Mouse (Mus musculus) C2C12 (cell line): ENCODE data around the gene Rps27rt. TPM values are rescaled to one million over a fixed set of nuclear protein-coding genes. Genes with fewer than 3 reads are reported as not detected.
"Not testable (repeated sequence)": the region's sequence is repeated elsewhere in the genome, so short reads cannot be mapped to it uniquely, and the experiment has no call there.

Experiments used
- H3K27me3 ChIP-seq: one replicate; pipeline ENCODE4 v1.6.1; 2011; ENCODE audit not compliant: control insufficient read depth, insufficient read depth, insufficient read length
- H3K36me3 ChIP-seq: one replicate; pipeline ENCODE4 v1.6.1; 2011; ENCODE audit not compliant: control insufficient read depth, insufficient read depth
- H3K4me3 ChIP-seq: one replicate; pipeline ENCODE4 v1.5.1; 2011; ENCODE audit warnings: mild to moderate bottlenecking, control low read depth; ENCODE audit not compliant: poor library complexity, insufficient read depth, severe bottlenecking
- H3K79me2 ChIP-seq: one replicate; pipeline ENCODE4 v1.6.1; 2011; ENCODE audit not compliant: control insufficient read depth, insufficient read depth
- H3K79me3 ChIP-seq: one replicate; pipeline ENCODE4 v1.6.1; 2011; ENCODE audit warnings: low read depth, control low read depth
- H3ac ChIP-seq: one replicate; pipeline ENCODE3; 2011; ENCODE audit warnings: low read depth; ENCODE audit not compliant: control insufficient read depth, insufficient read length
- CEBPB ChIP-seq: IDR thresholded peaks from one replicate; pipeline ENCODE4 v1.6.1; 2011; ENCODE audit warnings: low read depth, mild to moderate bottlenecking, control low read depth, moderate library complexity
- CTCF ChIP-seq: IDR thresholded peaks from one replicate; pipeline ENCODE4 v1.5.1; 2011; ENCODE audit not compliant: control insufficient read depth, insufficient read depth, insufficient read length
- FOSL1 ChIP-seq: IDR thresholded peaks from one replicate; pipeline ENCODE4 v1.8.0; 2011; ENCODE audit warnings: mild to moderate bottlenecking, low read length; ENCODE audit not compliant: poor library complexity, insufficient read depth, severe bottlenecking
- MAX ChIP-seq: IDR thresholded peaks from one replicate; pipeline ENCODE4 v1.6.1; 2011; ENCODE audit warnings: mild to moderate bottlenecking, control low read depth
- MYOD1 ChIP-seq: IDR thresholded peaks from one replicate; pipeline ENCODE4 v1.6.1; 2011; ENCODE audit warnings: low read depth; ENCODE audit not compliant: control insufficient read depth, insufficient read length
- MYOG ChIP-seq: IDR thresholded peaks from one replicate; pipeline ENCODE4 v1.6.1; 2011; ENCODE audit not compliant: control insufficient read depth, insufficient read length; ENCODE audit errors: extremely low read depth
- USF1 ChIP-seq: IDR thresholded peaks from one replicate; pipeline ENCODE4 v1.6.1; 2011; ENCODE audit warnings: low read depth, mild to moderate bottlenecking, control low read depth, moderate library complexity
- polyA plus RNA-seq: library from polyadenylated mRNA; unstranded; fragments of >200 nt; fragmentation: generic; extraction: Trizol; gene quantifications from one replicate; pipeline ENCODE4 v1.2.1, GENCODE M21; 2012; ENCODE audit warnings: missing spikeins

Gene Rps27rt
- polyA plus RNA-seq, 1 experiment = 43.5 TPM

- no peak for TF ChIP-seq MAX
- peak; percentile 44 for TF ChIP-seq CTCF
- Histone ChIP-seq H3K4me3 (peak within 1 kb of the TSS; percentile 36), H3K36me3 (no peaks in the 10 kb centered on the region), H3ac (peak within 1 kb of the TSS; percentile 67), H3K27me3 (no peaks in the 10 kb centered on the region), H3K79me2 (no peaks in the 10 kb centered on the region), H3K79me3 (no peaks in the 10 kb centered on the region)
Measured at GRCm38 (mm10) chr9:114978281-114979111, 4.0 kb downstream of the Rps27rt start, which contains the start of gene Osbpl10. TSS of gene Osbpl10 (plus strand) at chr9:114978569.

- H3K79me2 ChIP-seq = no peaks in the 10 kb centered on the region
- H3K79me3 ChIP-seq = no peaks in the 10 kb centered on the region
- H3K4me3 ChIP-seq = peak overlapping the region; percentile 36
- no peaks in the 10 kb centered on the region for H3K36me3 ChIP-seq
- H3ac ChIP-seq = no peak overlapping the region
- TF ChIP-seq FOSL1 = no peak
- no peak for TF ChIP-seq MYOD1
- TF ChIP-seq MAX = no peak
- TF ChIP-seq CEBPB = no peak
- TF ChIP-seq USF1 = no peak
- TF ChIP-seq MYOG = no peak
- TF ChIP-seq CTCF = no peak
- H3K27me3 ChIP-seq = no peaks in the 10 kb centered on the region
Measured at GRCm38 (mm10) chr9:114977461-114978280, 4.9 kb downstream of the Rps27rt start.

- not testable (repeated sequence) for H3K79me2 ChIP-seq, H3K79me3 ChIP-seq, H3K4me3 ChIP-seq, H3K36me3 ChIP-seq, H3ac ChIP-seq, H3K27me3 ChIP-seq
Measured at GRCm38 (mm10) chr9:114966286-114966685, 16.3 kb downstream of the Rps27rt start.

- H3K79me2 ChIP-seq = no peaks in the 10 kb centered on the region
- no peaks in the 10 kb centered on the region for H3K36me3 ChIP-seq
- no peaks in the 10 kb centered on the region for H3K27me3 ChIP-seq
- TF ChIP-seq MYOD1 (no peak), CEBPB (no peak), FOSL1 (no peak), CTCF (no peak), MAX (no peak), MYOG (no peak), USF1 (no peak)
- no peak overlapping the region for H3K4me3 ChIP-seq
- H3ac ChIP-seq = no peak overlapping the region
- no peaks in the 10 kb centered on the region for H3K79me3 ChIP-seq
Measured at GRCm38 (mm10) chr9:114964093-114964492, 18.4 kb downstream of the Rps27rt start.

GRCm38 (mm10) chr9:114960844-114961243 is 21.7 kb downstream of the Rps27rt start:
- no peak overlapping the region for H3K4me3 ChIP-seq
- H3K36me3 ChIP-seq = no peaks in the 10 kb centered on the region
- H3ac ChIP-seq = no peak overlapping the region
- H3K79me2 ChIP-seq = no peaks in the 10 kb centered on the region
- no peaks in the 10 kb centered on the region for H3K27me3 ChIP-seq
- TF ChIP-seq MAX = no peak
- no peak for TF ChIP-seq USF1
- TF ChIP-seq MYOD1 = no peak
- TF ChIP-seq CTCF = no peak
- no peak for TF ChIP-seq FOSL1
- TF ChIP-seq MYOG = no peak
- no peak for TF ChIP-seq CEBPB
- H3K79me3 ChIP-seq = no peaks in the 10 kb centered on the region
